Mouse (Mus musculus) CH12.LX (cell line): ENCODE results near the gene Ramp3.

Experiments
- CHD1 ChIP-seq: IDR thresholded peaks from 2 replicates; pipeline ENCODE4 v1.6.1; 2012; ENCODE audit warnings: low read depth, low read length, improper control_type of control experiment, inconsistent platforms
- CHD2 ChIP-seq: IDR thresholded peaks from 2 replicates; pipeline ENCODE4 v1.6.1; 2011; ENCODE audit warnings: low read length, improper control_type of control experiment
- CTCF ChIP-seq, 2 experiments: IDR thresholded peaks in 1 of 2; conservative IDR thresholded peaks in 1 of 2; 2 replicates each; pipeline ENCODE4 v1.5.1; 2011 to 2012; ENCODE audit warnings: low read depth in 2 of 2, low read length in 2 of 2, improper control_type of control experiment in 1 of 2, inconsistent platforms in 1 of 2, mild to moderate bottlenecking in 1 of 2, moderate library complexity in 1 of 2
- EP300 ChIP-seq: IDR thresholded peaks from 2 replicates; pipeline ENCODE4 v1.6.1; 2011; ENCODE audit warnings: low read length, improper control_type of control experiment
- HCFC1 ChIP-seq: IDR thresholded peaks from 2 replicates; pipeline ENCODE4 v1.6.1; 2012; ENCODE audit warnings: low read depth, mild to moderate bottlenecking, inconsistent platforms, low read length, improper control_type of control experiment
- JUND ChIP-seq: conservative IDR thresholded peaks from 2 replicates; pipeline ENCODE4 v1.6.1; 2011; ENCODE audit warnings: low read depth, low read length, improper control_type of control experiment
- MAFK ChIP-seq: IDR thresholded peaks from 2 replicates; pipeline ENCODE4 v1.6.1; 2011; ENCODE audit warnings: low read length, improper control_type of control experiment; ENCODE audit not compliant: insufficient replicate concordance
- MAX ChIP-seq: IDR thresholded peaks from 2 replicates; pipeline ENCODE4 v1.6.1; 2011; ENCODE audit warnings: low read length, improper control_type of control experiment
- MYC ChIP-seq: IDR thresholded peaks from 2 replicates; pipeline ENCODE4 v1.6.1; 2011; ENCODE audit warnings: low read depth, mild to moderate bottlenecking, improper control_type of control experiment, low read length
- POLR2A ChIP-seq: IDR thresholded peaks from 2 replicates; pipeline ENCODE4 v1.6.1; 2011; ENCODE audit warnings: low read depth, mild to moderate bottlenecking, improper control_type of control experiment, low read length
- RCOR1 ChIP-seq: conservative IDR thresholded peaks from 2 replicates; pipeline ENCODE4 v1.6.1; 2012; ENCODE audit warnings: low read depth, mild to moderate bottlenecking, inconsistent platforms, low read length, improper control_type of control experiment
- SIN3A ChIP-seq: IDR thresholded peaks from 2 replicates; pipeline ENCODE4 v1.6.1; 2012; ENCODE audit warnings: low read length, improper control_type of control experiment, inconsistent platforms
- SMC3 ChIP-seq: IDR thresholded peaks from 2 replicates; pipeline ENCODE4 v1.6.1; 2011; ENCODE audit warnings: low read depth, low read length, improper control_type of control experiment
- ZMIZ1 ChIP-seq: IDR thresholded peaks from 2 replicates; pipeline ENCODE4 v1.6.1; 2012; ENCODE audit warnings: low read depth, mild to moderate bottlenecking, inconsistent platforms, low read length, improper control_type of control experiment

GRCm38 (mm10) chr11:6675402-6675801, 17.1 kb downstream of the Ramp3 start:
- TF ChIP-seq CTCF (conservative IDR thresholded peaks at IDR 0.05 in 1 of 2, IDR thresholded peaks at IDR 0.05 in 1 of 2; ENCODE audit: low read depth in 2 of 2, low read length in 2 of 2) = no peak
- TF ChIP-seq CHD1 = no peak
- no peak for TF ChIP-seq JUND
- no peak for TF ChIP-seq POLR2A
- TF ChIP-seq MAFK = no peak
- TF ChIP-seq SIN3A = no peak
- no peak for TF ChIP-seq MYC
- no peak for TF ChIP-seq EP300
- TF ChIP-seq ZMIZ1 = no peak
- TF ChIP-seq SMC3 = no peak
- TF ChIP-seq MAX = no peak
- no peak for TF ChIP-seq CHD2
- TF ChIP-seq RCOR1 = no peak
- no peak for TF ChIP-seq HCFC1
